Mouse (Mus musculus): ENCODE data around the gene Olfr70. TPM values are rescaled to one million over a fixed set of nuclear protein-coding genes. Genes with fewer than 3 reads are reported as not detected.
A peak's percentile ranks its signal among the peaks of the same experiment; 100 is the strongest.

The Olfr70 gene
- polyA plus RNA-seq, 1 experiment from 2014 or later = not detected

GRCm38 (mm10) chr4:43728576-43728954 is 28.0 kb upstream of the Olfr70 start:
- WGBS = 18% methylated on average over 4 of the region's 5 CpGs
- DNase-seq (ENCODE audit: low spot score) = peak; percentile 93
- H3K9ac ChIP-seq (ENCODE audit: low read depth, low read length) = no peak overlapping the region

GRCm38 (mm10) chr4:43727718-43728575 is 27.3 kb upstream of the Olfr70 start:
- no peak for DNase-seq (ENCODE audit: low spot score)
- no peak overlapping the region for H3K4me3 ChIP-seq (replicated peaks; ENCODE audit: low read depth, low read length)
- H3K4me1 ChIP-seq (replicated peaks; ENCODE audit: insufficient read depth, low read length) = peaks cover 32% of the 10 kb centered on the region
- TF ChIP-seq CTCF (IDR thresholded peaks at IDR 0.05; ENCODE audit: low read depth) = no peak
- H3K4me2 ChIP-seq (ENCODE audit: low read length) = no peak overlapping the region
- H3K9me3 ChIP-seq (replicated peaks; ENCODE audit: low read length) = no peaks in the 10 kb centered on the region
- H3K27ac ChIP-seq = peak overlapping the region; percentile 95
- ATAC-seq (replicated peaks; ENCODE audit: low FRiP score, low read depth) = no peak; the same call in 1 of the 2 replicates
- no peaks in the 10 kb centered on the region for H3K27me3 ChIP-seq (ENCODE audit: insufficient read depth, low read length)
- H3K36me3 ChIP-seq (ENCODE audit: insufficient read depth, low read length) = no peaks in the 10 kb centered on the region
- 68% methylated on average over 7 of the region's 7 CpGs for WGBS
- H3K9ac ChIP-seq (ENCODE audit: low read depth, low read length) = no peak overlapping the region

More at GRCm38 (mm10) chr4:43728576-43728954, 28.0 kb upstream of the Olfr70 start:
- H3K4me1 ChIP-seq (replicated peaks; ENCODE audit: insufficient read depth, low read length) = peaks cover 32% of the 10 kb centered on the region
- H3K27ac ChIP-seq = peak overlapping the region; percentile 95
- no peak overlapping the region for H3K4me3 ChIP-seq (replicated peaks; ENCODE audit: low read depth, low read length)
- ATAC-seq (replicated peaks; ENCODE audit: low FRiP score, low read depth) = peak; percentile 78
- H3K4me2 ChIP-seq (ENCODE audit: low read length) = peak overlapping the region; percentile 4; the same call in 1 of the 2 replicates
- TF ChIP-seq CTCF (IDR thresholded peaks at IDR 0.05; ENCODE audit: low read depth) = no peak
- H3K9me3 ChIP-seq (replicated peaks; ENCODE audit: low read length) = no peaks in the 10 kb centered on the region
- no peaks in the 10 kb centered on the region for H3K36me3 ChIP-seq (ENCODE audit: insufficient read depth, low read length)
- H3K27me3 ChIP-seq (ENCODE audit: insufficient read depth, low read length) = no peaks in the 10 kb centered on the region

GRCm38 (mm10) chr4:43726995-43727394 is 26.4 kb upstream of the Olfr70 start, which contains the start of gene Hrct1:
Gene Hrct1, plus strand, starts transcription at chr4:43727188.
- ATAC-seq (replicated peaks; ENCODE audit: low FRiP score, low read depth) (peak; percentile 63), DNase-seq (ENCODE audit: low spot score) (peak; percentile 93)
- no peaks in the 10 kb centered on the region for H3K36me3 ChIP-seq (ENCODE audit: insufficient read depth, low read length)
- no peak within 1 kb of the TSS for H3K9ac ChIP-seq (ENCODE audit: low read depth, low read length)
- H3K4me2 ChIP-seq (ENCODE audit: low read length) = no peak within 1 kb of the TSS
- peaks cover 32% of the 10 kb centered on the region for H3K4me1 ChIP-seq (replicated peaks; ENCODE audit: insufficient read depth, low read length)
- no peak for TF ChIP-seq CTCF (IDR thresholded peaks at IDR 0.05; ENCODE audit: low read depth)
- H3K9me3 ChIP-seq (replicated peaks; ENCODE audit: low read length) = no peaks in the 10 kb centered on the region
- H3K27ac ChIP-seq = peak within 1 kb of the TSS; percentile 95
- no peaks in the 10 kb centered on the region for H3K27me3 ChIP-seq (ENCODE audit: insufficient read depth, low read length)
- no peak within 1 kb of the TSS for H3K4me3 ChIP-seq (replicated peaks; ENCODE audit: low read depth, low read length)
- 19% methylated on average over 3 of the region's 3 CpGs for WGBS

- Histone ChIP-seq H3K9ac (ENCODE audit: low read depth, low read length) (no peak overlapping the region), H3K27ac (peak overlapping the region; percentile 95; the same call in 1 of the 2 replicates), H3K4me2 (ENCODE audit: low read length) (no peak overlapping the region), H3K27me3 (ENCODE audit: insufficient read depth, low read length) (no peaks in the 10 kb centered on the region), H3K9me3 (replicated peaks; ENCODE audit: low read length) (no peaks in the 10 kb centered on the region), H3K36me3 (ENCODE audit: insufficient read depth, low read length) (no peaks in the 10 kb centered on the region), H3K4me3 (replicated peaks; ENCODE audit: low read depth, low read length) (no peak overlapping the region), H3K4me1 (replicated peaks; ENCODE audit: insufficient read depth, low read length) (peaks cover 32% of the 10 kb centered on the region)
- DNase-seq (ENCODE audit: low spot score) (peak; percentile 29), ATAC-seq (replicated peaks; ENCODE audit: low FRiP score, low read depth) (peak; percentile 18; the same call in 1 of the 2 replicates)
- WGBS = 66% methylated on average over 12 of the region's 12 CpGs
- TF ChIP-seq CTCF (IDR thresholded peaks at IDR 0.05; ENCODE audit: low read depth) = no peak
These were observed 25.8 kb upstream of the Olfr70 start for GRCm38 (mm10) chr4:43726228-43726993.

GRCm38 (mm10) chr4:43724764-43725163 is 24.2 kb upstream of the Olfr70 start:
- no peaks in the 10 kb centered on the region for H3K36me3 ChIP-seq (ENCODE audit: insufficient read depth, low read length)
- DNase-seq (ENCODE audit: low spot score) (peak; percentile 72), ATAC-seq (replicated peaks; ENCODE audit: low FRiP score, low read depth) (no peak)
- 53% methylated on average over 1 of the region's 1 CpGs for WGBS
- H3K4me3 ChIP-seq (replicated peaks; ENCODE audit: low read depth, low read length) = no peak overlapping the region
- H3K27me3 ChIP-seq (ENCODE audit: insufficient read depth, low read length) = no peaks in the 10 kb centered on the region
- H3K4me1 ChIP-seq (replicated peaks; ENCODE audit: insufficient read depth, low read length) = peaks cover 25% of the 10 kb centered on the region
- no peak overlapping the region for H3K9ac ChIP-seq (ENCODE audit: low read depth, low read length)
- no peak overlapping the region for H3K27ac ChIP-seq
- no peaks in the 10 kb centered on the region for H3K9me3 ChIP-seq (replicated peaks; ENCODE audit: low read length)
- TF ChIP-seq CTCF (IDR thresholded peaks at IDR 0.05; ENCODE audit: low read depth) = peak; percentile 84
- H3K4me2 ChIP-seq (ENCODE audit: low read length) = no peak overlapping the region

- no peak for DNase-seq (ENCODE audit: low spot score)
- WGBS = 86% methylated on average over 4 of the region's 4 CpGs
These were observed 21.6 kb upstream of the Olfr70 start for GRCm38 (mm10) chr4:43722191-43722590.

More at GRCm38 (mm10) chr4:43722191-43722590, 21.6 kb upstream of the Olfr70 start:
- Histone ChIP-seq H3K9ac (ENCODE audit: low read depth, low read length) (no peak overlapping the region), H3K4me3 (replicated peaks; ENCODE audit: low read depth, low read length) (no peak overlapping the region), H3K4me1 (replicated peaks; ENCODE audit: insufficient read depth, low read length) (0 out of 2 replicates have a peak, but pooled peaks cover 3% of the 10 kb centered on the region), H3K27ac (no peak overlapping the region), H3K4me2 (ENCODE audit: low read length) (no peak overlapping the region), H3K9me3 (replicated peaks; ENCODE audit: low read length) (no peaks in the 10 kb centered on the region), H3K36me3 (ENCODE audit: insufficient read depth, low read length) (no peaks in the 10 kb centered on the region), H3K27me3 (ENCODE audit: insufficient read depth, low read length) (no peaks in the 10 kb centered on the region)
- no peak for TF ChIP-seq CTCF (IDR thresholded peaks at IDR 0.05; ENCODE audit: low read depth)
- no peak for ATAC-seq (replicated peaks; ENCODE audit: low FRiP score, low read depth)

All from kidney, postnatal 0 days (tissue).